Comparison of ENCODE assay signal across 9 mouse cellular contexts in genomic region chr11:94937335-94937781, GRCm38 (mm10). TPM values are rescaled to one million over a fixed set of nuclear protein-coding genes. Genes with fewer than 3 reads are reported as not detected.
DNase-seq lines count a peak whose midpoint lies in the region; ATAC-seq and TF ChIP-seq lines count a peak whose summit lies in the region.
"Had no signal": no experiment of that assay in that cellular context is flagged by ENCODE, and none has a peak within 500 bp of the region (broad histone marks: within the 10 kb centered on the region; RNA-seq: fewer than 3 reads in every experiment).

No protein-coding gene starts in this region.

- peaks cover 41% of the 10 kb centered on the region for H3K36me3 ChIP-seq in stomach, embryonic 14.5 days (ENCODE audit: control insufficient read depth, insufficient read depth, low read length)

- H3K4me2 ChIP-seq in stomach, embryonic 14.5 days (replicated peaks; ENCODE audit: low read depth, low read length), result peak overlapping the region; percentile 78

- no peak for TF ChIP-seq CTCF in gastrocnemius, adult 2 months (IDR thresholded peaks at IDR 0.05)

- no peaks in the 10 kb centered on the region for H3K9me3 ChIP-seq in stomach, embryonic 14.5 days (ENCODE audit: control insufficient read depth, low read depth, low read length)

- peak overlapping the region; percentile 90 for H3K27ac ChIP-seq in gastrocnemius, adult 2 months
- H3K27ac ChIP-seq in stomach, embryonic 14.5 days (ENCODE audit: low read length), result peak overlapping the region; percentile 96

- H3K4me3 ChIP-seq in gastrocnemius, adult 2 months, result peak overlapping the region; percentile 77
- H3K4me3 ChIP-seq in stomach, embryonic 14.5 days (ENCODE audit: low read depth, low read length), result peak overlapping the region; percentile 53
- H3K4me3 ChIP-seq: erythroblast, embryonic 14.5 days had no signal

- intact Hi-C loops in gastrocnemius, adult 2 months (cut with DNase I), result loop anchor here (1.0 to 2.0 kb wide), 2 partner anchors 25 to 71 kb away; no protein-coding TSS in a partner anchor

- peak overlapping the region; percentile 51 for H3K9ac ChIP-seq in stomach, embryonic 14.5 days (replicated peaks; ENCODE audit: low read depth, low read length)

- peak; percentile 78 for DNase-seq in gastrocnemius, adult 2 months
- DNase-seq in gastrocnemius, adult 8-10 months (ENCODE audit: low spot score in 2 of 2), result no peak
- DNase-seq in thymus, postnatal 14 days, result peak; percentile 67
- no peak for DNase-seq in thymus, postnatal 0 days (ENCODE audit: low spot score)
- peak; percentile 66 for DNase-seq in lung, postnatal 10 days
- DNase-seq in adrenal gland, postnatal 4 days (ENCODE audit: low spot score in 2 of 2), result no peak

- peaks cover 38% of the 10 kb centered on the region for H3K4me1 ChIP-seq in stomach, embryonic 14.5 days (ENCODE audit: control insufficient read depth, insufficient read depth, low read length)

- ATAC-seq in inflammation-experienced regulatory T-cells, adult 6 months, result peak; percentile 66
- ATAC-seq in stomach, embryonic 14.5 days (ENCODE audit: insufficient number of reproducible peaks, insufficient read depth, low FRiP score, low read depth), result peak; percentile 46

- WGBS in stomach, embryonic 14.5 days, result 0% methylated on average over 18 of the region's 18 CpGs

- H3K27me3 ChIP-seq in stomach, embryonic 14.5 days (ENCODE audit: control insufficient read depth, insufficient read depth, low read length), result no peaks in the 10 kb centered on the region

RNA-seq across cellular contexts. Expression of gene Col1a1, which starts 1.3 kb away (rescaled TPM):
- 100 to 1,000 TPM; 154 to 483 TPM for total RNA-seq in gastrocnemius, adult 2 months (2021)
- total RNA-seq in gastrocnemius, adult 8-10 months (2022), result 10 to 100 TPM; 30.9 to 90.6 (median 45.9) TPM
- polyA plus RNA-seq in thymus, postnatal 0 days (2015; fragmentation: Nextera tagmentation; extraction: Ambion mirVana), result 64.3 and 68.9 TPM in 2 replicates
- polyA plus RNA-seq in inflammation-experienced regulatory T-cells, adult 6 months (2017; shearing (Covaris generic)), result under 1 TPM; 0.13 to 0.62 (median 0.15) TPM
- polyA plus RNA-seq in stomach, embryonic 14.5 days (2014; fragmentation: Nextera tagmentation; extraction: Ambion mirVana), result 1,157 and 1,247 TPM in 2 replicates
- 1,000 to 10,000 TPM in 1 of 2 experiments, 100 to 1,000 TPM in 1; 890 to 1,096 TPM for total RNA-seq in adrenal gland, postnatal 4 days (2021)

RNA-seq across cellular contexts. Expression of gene Hils1, which starts 30.0 kb away (rescaled TPM):
- total RNA-seq in gastrocnemius, adult 2 months (2021), result not detected
- not detected for total RNA-seq in gastrocnemius, adult 8-10 months (2022)
- polyA plus RNA-seq in thymus, postnatal 0 days (2015; fragmentation: Nextera tagmentation; extraction: Ambion mirVana), result not detected in 2 replicates
- not detected for polyA plus RNA-seq in inflammation-experienced regulatory T-cells, adult 6 months (2017; shearing (Covaris generic))
- not detected in 2 replicates for polyA plus RNA-seq in stomach, embryonic 14.5 days (2014; fragmentation: Nextera tagmentation; extraction: Ambion mirVana)
- not detected for total RNA-seq in adrenal gland, postnatal 4 days (2021)
- polyA plus RNA-seq: erythroblast, embryonic 14.5 days had no signal

RNA-seq across cellular contexts. Expression of gene Sgca, which starts 38.8 kb away (rescaled TPM):
- 100 to 1,000 TPM; 252 to 278 TPM for total RNA-seq in gastrocnemius, adult 2 months (2021)
- total RNA-seq in gastrocnemius, adult 8-10 months (2022), result 100 to 1,000 TPM; 272 to 306 (median 288) TPM
- polyA plus RNA-seq in thymus, postnatal 0 days (2015; fragmentation: Nextera tagmentation; extraction: Ambion mirVana), result 0.22 and 0.30 TPM in 2 replicates
- not detected for polyA plus RNA-seq in inflammation-experienced regulatory T-cells, adult 6 months (2017; shearing (Covaris generic))
- 0.30 and 0.46 TPM in 2 replicates for polyA plus RNA-seq in stomach, embryonic 14.5 days (2014; fragmentation: Nextera tagmentation; extraction: Ambion mirVana)
- total RNA-seq in adrenal gland, postnatal 4 days (2021), result 1 to 10 TPM; 2.8 to 3.9 TPM
- polyA plus RNA-seq: erythroblast, embryonic 14.5 days had no signal

RNA-seq across cellular contexts. Expression of gene Ppp1r9b, which starts 53.5 kb away (rescaled TPM):
- 10 to 100 TPM; 18.3 to 25.7 TPM for total RNA-seq in gastrocnemius, adult 2 months (2021)
- total RNA-seq in gastrocnemius, adult 8-10 months (2022), result 10 to 100 TPM; 15.8 to 23.9 (median 19.4) TPM
- polyA plus RNA-seq in thymus, postnatal 0 days (2015; fragmentation: Nextera tagmentation; extraction: Ambion mirVana), result 21.5 and 27.9 TPM in 2 replicates
- 10 to 100 TPM; 19.1 to 24.8 (median 24.8) TPM for polyA plus RNA-seq in inflammation-experienced regulatory T-cells, adult 6 months (2017; shearing (Covaris generic))
- 13.5 and 14.4 TPM in 2 replicates for polyA plus RNA-seq in stomach, embryonic 14.5 days (2014; fragmentation: Nextera tagmentation; extraction: Ambion mirVana)
- 100 to 1,000 TPM; 108 to 113 TPM for total RNA-seq in adrenal gland, postnatal 4 days (2021)

Comparison
In these comparisons a context has a peak if more than half of its experiments do, and no peak if none do; other contexts are left out.
1. DNase-seq: peak in gastrocnemius, adult 2 months (single experiment), thymus, postnatal 14 days (single experiment) and lung, postnatal 10 days (single experiment); none in gastrocnemius, adult 8-10 months (0 of 2), thymus, postnatal 0 days (single experiment) and adrenal gland, postnatal 4 days (0 of 2).
2. RNA of gene Sgca, which starts 38.8 kb away (total RNA-seq): 272 to 306 TPM in gastrocnemius, adult 8-10 months and 252 to 278 TPM in gastrocnemius, adult 2 months; 2.8 to 3.9 TPM in adrenal gland, postnatal 4 days; every median in the first group is over 10 times any median in the second.